Mouse (Mus musculus): ENCODE results near the gene Prrt1.

- TF ChIP-seq MEF2A (IDR thresholded peaks at IDR 0.05; ENCODE audit: borderline replicate concordance, low read depth, low read length) = no peak
- TF ChIP-seq CHD2 (IDR thresholded peaks at IDR 0.05; ENCODE audit: low read length) = no peak
- TF ChIP-seq USF2 (conservative IDR thresholded peaks at IDR 0.05; ENCODE audit: low read depth, low read length) = no peak
- no peak for TF ChIP-seq CTCF (conservative IDR thresholded peaks at IDR 0.05 in 1 of 2, IDR thresholded peaks at IDR 0.05 in 1 of 2; ENCODE audit: low read depth in 2 of 2, low read length in 2 of 2)
- TF ChIP-seq POLR2A (IDR thresholded peaks at IDR 0.05; ENCODE audit: low read depth, low read length) = no peak
- peak; percentile 66; the same call in 1 of the 2 replicates for TF ChIP-seq MYC (IDR thresholded peaks at IDR 0.05; ENCODE audit: low read depth, low read length)
- TF ChIP-seq E2F4 (IDR thresholded peaks at IDR 0.05; ENCODE audit: insufficient replicate concordance, low read depth, low read length) = no peak
Measured at GRCm38 (mm10) chr17:34681132-34681571, 51.8 kb downstream of the Prrt1 start.
